Mouse (Mus musculus) ES-E14 (cell line): ENCODE results near the gene Bmt2.

Source experiments
- CHD2 ChIP-seq: IDR thresholded peaks from 2 replicates; pipeline ENCODE4 v1.6.1; 2014; ENCODE audit warnings: mild to moderate bottlenecking, low read depth, low read length, inconsistent platforms
- HCFC1 ChIP-seq: IDR thresholded peaks from 2 replicates; pipeline ENCODE4 v1.6.1; 2012; ENCODE audit warnings: low read length, inconsistent platforms, borderline replicate concordance; ENCODE audit not compliant: insufficient read depth
- MAFK ChIP-seq: IDR thresholded peaks from 2 replicates; pipeline ENCODE4 v1.6.1; 2014; ENCODE audit warnings: mild to moderate bottlenecking, low read depth, low read length, inconsistent platforms; ENCODE audit not compliant: insufficient read depth
- ZC3H11A ChIP-seq: IDR thresholded peaks from 2 replicates; pipeline ENCODE4 v1.6.1; 2012; ENCODE audit warnings: low read depth, mild to moderate bottlenecking, inconsistent platforms, low read length, borderline replicate concordance
- ZNF384 ChIP-seq: IDR thresholded peaks from 2 replicates; pipeline ENCODE4 v1.6.1; 2012; ENCODE audit warnings: low read depth, low read length, inconsistent platforms

DNA sequence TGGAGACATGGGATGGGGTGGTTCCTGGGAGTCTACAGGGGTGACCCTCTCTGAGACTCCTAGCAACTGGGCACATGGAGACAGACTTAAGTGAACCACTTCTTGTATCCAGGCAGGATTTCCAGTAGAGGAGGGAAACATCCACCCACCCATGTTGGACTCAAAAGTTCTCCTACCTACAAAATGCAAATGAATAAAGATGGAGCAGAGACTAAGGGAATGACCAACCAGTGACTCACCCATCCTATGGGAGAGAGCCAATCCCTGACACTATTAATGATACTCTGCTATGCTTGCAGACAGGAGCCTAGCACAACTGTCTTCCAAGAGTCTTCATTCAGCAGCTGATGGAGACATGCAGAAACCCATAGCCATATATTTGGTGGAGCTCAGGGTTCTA, 29.5 kb downstream of the Bmt2 start:
- TF ChIP-seq CHD2 = no peak
- no peak for TF ChIP-seq ZC3H11A
- TF ChIP-seq MAFK = no peak
- TF ChIP-seq ZNF384 = no peak
- no peak for TF ChIP-seq HCFC1
